Mouse (Mus musculus) limb, embryonic 14.5 days (tissue): ENCODE results near the gene Kif13a. TPM values are rescaled to one million over a fixed set of nuclear protein-coding genes. Genes with fewer than 3 reads are reported as not detected.

Experiments
- ATAC-seq: fragments of 200-750 bp; cut with Nextera tagmentation; 2 replicates; pipeline ENCODE4 v1.8.0; 2017; ENCODE audit warnings: low read depth, moderate number of reproducible peaks, moderate TSS enrichment; ENCODE audit not compliant: low FRiP score
- DNase-seq: peaks from one replicate; pipeline ENCODE4 v3.0.0-alpha.2; 2015; ENCODE audit warnings: low spot score
- H3K27ac ChIP-seq: fragments of 300-500 bp; sonication (generic); replicated peaks from 2 replicates; pipeline ENCODE4 v1.5.1; 2014; ENCODE audit warnings: low read depth, mild to moderate bottlenecking, low read length, moderate library complexity, mixed read lengths
- H3K27me3 ChIP-seq: fragments of 300-500 bp; sonication (generic); 2 replicates; pipeline ENCODE4 v1.6.1; 2014; ENCODE audit warnings: low read length, mixed read lengths; ENCODE audit not compliant: control insufficient read depth, insufficient read depth
- H3K36me3 ChIP-seq: fragments of 300-500 bp; sonication (generic); 2 replicates; pipeline ENCODE4 v1.6.1; 2014; ENCODE audit warnings: mild to moderate bottlenecking, low read length, moderate library complexity, mixed read lengths; ENCODE audit not compliant: control insufficient read depth, insufficient read depth
- H3K4me1 ChIP-seq: fragments of 300-500 bp; sonication (generic); 2 replicates; pipeline ENCODE4 v1.6.1; 2014; ENCODE audit warnings: antibody characterized with exemption, low read length, mixed read lengths; ENCODE audit not compliant: control insufficient read depth, insufficient read depth
- H3K4me2 ChIP-seq: fragments of 300-500 bp; sonication (generic); replicated peaks from 2 replicates; pipeline ENCODE4 v1.6.1; 2014; ENCODE audit warnings: low read depth, mild to moderate bottlenecking, low read length, moderate library complexity; ENCODE audit not compliant: severe bottlenecking
- H3K4me3 ChIP-seq: fragments of 300-500 bp; sonication (generic); replicated peaks from 2 replicates; pipeline ENCODE4 v1.5.1; 2014; ENCODE audit warnings: low read length
- H3K9ac ChIP-seq: fragments of 300-500 bp; sonication (generic); 2 replicates; pipeline ENCODE4 v1.6.1; 2014; ENCODE audit warnings: mild to moderate bottlenecking, low read depth, low read length, moderate library complexity; ENCODE audit not compliant: severe bottlenecking
- H3K9me3 ChIP-seq: fragments of 300-500 bp; sonication (generic); 2 replicates; pipeline ENCODE4 v1.6.1; 2016; ENCODE audit warnings: low read length; ENCODE audit not compliant: control insufficient read depth
- POLR2A ChIP-seq: fragments of 200-500 bp; IDR thresholded peaks from 2 replicates; pipeline ENCODE4 v1.8.0; 2012; ENCODE audit warnings: inconsistent platforms, mild to moderate bottlenecking, moderate library complexity, borderline replicate concordance; ENCODE audit not compliant: insufficient read depth, insufficient read length; ENCODE audit errors: extremely low read depth
- WGBS: fragments of 180-500 bp; shearing (Covaris S2); extraction: QIAGEN DNeasy Blood & Tissue Kit; methylation state at CpG from one replicate; pipeline ENCODE4 v1.1.7; 2014; 5-methylcytosine and 5-hydroxymethylcytosine counted together
- polyA plus RNA-seq, 2 experiments: library from polyadenylated mRNA; depleted of rRNA in 1 of 2; stranded (reverse) in 1 of 2; unstranded in 1 of 2; fragments of >200 nt; fragmentation: Nextera tagmentation in 1 of 2; extraction: Ambion mirVana in 1 of 2; gene quantifications; 2 replicates each; pipeline versions ENCODE4 v1.2.1 to v1.2.3; 2012 to 2014

The Kif13a gene
- polyA plus RNA-seq, 2 experiments = 27.6 to 28.7 TPM

- Histone ChIP-seq H3K4me1 (peaks cover 23% of the 10 kb centered on the region), H3K4me2 (no peak overlapping the region), H3K9me3 (no peaks in the 10 kb centered on the region), H3K27me3 (no peaks in the 10 kb centered on the region), H3K36me3 (peaks cover 4% of the 10 kb centered on the region; the same call in 1 of the 2 replicates), H3K4me3 (no peak overlapping the region), H3K9ac (no peak overlapping the region), H3K27ac (no peak overlapping the region)
- 78% methylated on average over 13 of the region's 13 CpGs for WGBS
- no peak for DNase-seq
- no peak for TF ChIP-seq POLR2A
- no peak for ATAC-seq
Observed at GRCm38 (mm10) chr13:46925671-46926070, 4.0 kb downstream of the Kif13a start.

DNA sequence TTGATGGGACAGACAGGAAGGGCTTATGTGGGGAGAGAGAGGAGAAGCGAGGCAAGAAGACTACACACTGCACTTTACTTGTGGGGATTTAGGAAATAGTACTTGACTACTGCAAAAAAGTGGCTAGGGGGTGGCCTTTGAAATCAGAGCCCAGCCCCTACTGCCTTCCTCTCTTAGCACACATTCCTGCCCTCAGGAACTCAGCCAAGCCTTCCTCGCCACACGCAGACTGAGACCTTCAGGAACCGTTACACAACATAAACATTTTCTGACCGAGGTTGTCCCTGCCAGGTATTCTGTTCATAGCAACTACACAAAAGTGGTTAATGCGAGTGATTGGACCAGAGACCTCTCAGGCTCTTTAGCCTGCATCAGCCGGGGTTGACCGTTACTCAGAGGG lies 8.1 kb downstream of the Kif13a start:
- Histone ChIP-seq H3K4me1 (peaks cover 17% of the 10 kb centered on the region), H3K4me3 (no peak overlapping the region), H3K4me2 (no peak overlapping the region), H3K27me3 (no peaks in the 10 kb centered on the region), H3K9me3 (no peaks in the 10 kb centered on the region), H3K36me3 (peaks cover 4% of the 10 kb centered on the region; the same call in 1 of the 2 replicates), H3K27ac (no peak overlapping the region), H3K9ac (no peak overlapping the region)
- 47% methylated on average over 8 of the region's 8 CpGs for WGBS
- no peak for DNase-seq
- no peak for ATAC-seq
- TF ChIP-seq POLR2A = no peak

DNA sequence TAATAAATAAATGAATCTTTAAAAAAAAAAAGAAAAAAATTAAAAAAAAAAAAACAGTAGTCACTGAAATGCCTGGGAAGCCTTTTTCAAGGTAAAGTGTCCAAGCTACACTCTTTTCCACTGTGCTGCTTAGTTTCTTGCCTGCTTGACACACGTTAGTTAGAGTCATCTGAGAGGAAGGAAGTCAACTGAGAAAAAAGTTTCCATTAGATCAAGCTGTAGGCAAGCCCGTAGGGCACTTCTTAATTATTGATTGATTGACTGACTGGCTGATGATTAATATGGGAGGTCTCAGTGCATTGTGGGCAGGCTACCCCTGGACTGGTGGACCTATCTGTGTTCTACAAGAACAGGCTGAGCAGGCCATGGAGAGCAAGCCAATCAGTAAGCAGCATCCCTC lies 9.9 kb downstream of the Kif13a start:
- no peak for ATAC-seq
- TF ChIP-seq POLR2A = no peak
- WGBS = 82% methylated on average over 2 of the region's 2 CpGs
- Histone ChIP-seq H3K27ac (no peak overlapping the region), H3K4me2 (no peak overlapping the region), H3K27me3 (no peaks in the 10 kb centered on the region), H3K9ac (no peak overlapping the region), H3K4me3 (no peak overlapping the region), H3K9me3 (no peaks in the 10 kb centered on the region), H3K36me3 (peaks cover 3% of the 10 kb centered on the region; the same call in 1 of the 2 replicates), H3K4me1 (peaks cover 17% of the 10 kb centered on the region)
- no peak for DNase-seq

- TF ChIP-seq POLR2A = no peak
- H3K9me3 ChIP-seq = no peaks in the 10 kb centered on the region
- no peak for DNase-seq
Observed at GRCm38 (mm10) chr13:46918509-46918908, 11.2 kb downstream of the Kif13a start.

GRCm38 (mm10) chr13:46911960-46912359 lies 17.7 kb downstream of the Kif13a start:
- Histone ChIP-seq H3K4me2 (no peak overlapping the region), H3K36me3 (no peaks in the 10 kb centered on the region), H3K4me3 (no peak overlapping the region), H3K27ac (no peak overlapping the region), H3K9ac (no peak overlapping the region), H3K4me1 (peaks cover 26% of the 10 kb centered on the region), H3K27me3 (no peaks in the 10 kb centered on the region), H3K9me3 (no peaks in the 10 kb centered on the region)
- DNase-seq = no peak
- TF ChIP-seq POLR2A = no peak
- 78% methylated on average over 6 of the region's 6 CpGs for WGBS
- no peak for ATAC-seq

More at GRCm38 (mm10) chr13:46918509-46918908, 11.2 kb downstream of the Kif13a start:
- Histone ChIP-seq H3K27me3 (no peaks in the 10 kb centered on the region), H3K4me3 (no peak overlapping the region), H3K27ac (no peak overlapping the region), H3K4me1 (peaks cover 17% of the 10 kb centered on the region), H3K9ac (no peak overlapping the region), H3K4me2 (no peak overlapping the region), H3K36me3 (no peaks in the 10 kb centered on the region)
- ATAC-seq = no peak
- WGBS = 75% methylated on average over 5 of the region's 5 CpGs

DNA sequence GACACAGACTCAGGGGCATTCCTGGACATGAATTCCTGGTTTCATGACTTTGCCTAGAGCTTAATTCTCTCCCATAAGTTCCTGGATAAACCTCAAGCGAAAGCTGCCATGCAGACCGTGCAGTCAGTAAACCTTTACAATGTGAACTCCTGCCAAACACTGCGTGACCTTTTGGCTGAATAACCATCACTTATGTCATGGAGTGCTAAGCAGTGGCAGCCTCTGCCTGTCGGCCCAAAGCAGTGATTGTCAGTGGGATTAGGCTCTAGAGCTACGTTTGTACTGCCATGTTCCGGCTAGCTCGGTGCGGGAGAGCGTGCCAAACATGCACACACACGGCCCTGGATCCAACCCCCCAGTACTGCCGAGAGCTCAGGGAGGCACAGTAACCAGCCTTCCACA lies 18.6 kb downstream of the Kif13a start:
- no peak overlapping the region for H3K4me2 ChIP-seq
- 48% methylated on average over 11 of the region's 11 CpGs for WGBS

More for the DNA sequence above, 18.6 kb downstream of the Kif13a start:
- peak overlapping the region; percentile 19 for H3K27ac ChIP-seq
- TF ChIP-seq POLR2A = no peak
- ATAC-seq (no peak), DNase-seq (peak; percentile 63)
- H3K9ac ChIP-seq = no peak overlapping the region
- H3K4me3 ChIP-seq = no peak overlapping the region
- no peaks in the 10 kb centered on the region for H3K36me3 ChIP-seq
- no peaks in the 10 kb centered on the region for H3K9me3 ChIP-seq
- H3K27me3 ChIP-seq = no peaks in the 10 kb centered on the region
- H3K4me1 ChIP-seq = peaks cover 26% of the 10 kb centered on the region
